Mouse (Mus musculus) stomach, postnatal 0 days (tissue): ENCODE results near the gene Tmem189. TPM values are rescaled to one million over a fixed set of nuclear protein-coding genes. Genes with fewer than 3 reads are reported as not detected.
A peak's percentile ranks its signal among the peaks of the same experiment; 100 is the strongest.

ENCODE experiments used
- ATAC-seq: fragments of 200-750 bp; cut with Nextera tagmentation; 2 replicates; pipeline ENCODE4 v1.8.0; 2017; ENCODE audit not compliant: low FRiP score, low TSS enrichment
- DNase-seq: peaks from one replicate; pipeline ENCODE4 v3.0.0-alpha.2; 2016; ENCODE audit warnings: low spot score
- H3K27ac ChIP-seq: fragments of 300-500 bp; sonication (generic); replicated peaks from 2 replicates; pipeline ENCODE4 v1.5.1; 2014; ENCODE audit warnings: mild to moderate bottlenecking, control low read depth
- H3K27me3 ChIP-seq: fragments of 300-500 bp; sonication (generic); 2 replicates; pipeline ENCODE4 v1.6.1; 2014; ENCODE audit warnings: low read length; ENCODE audit not compliant: control insufficient read depth, insufficient read depth
- H3K36me3 ChIP-seq: fragments of 300-500 bp; sonication (generic); 2 replicates; pipeline ENCODE4 v1.6.1; 2014; ENCODE audit warnings: low read length, mixed read lengths; ENCODE audit not compliant: control insufficient read depth, insufficient read depth
- H3K4me1 ChIP-seq: fragments of 300-500 bp; sonication (generic); replicated peaks from 2 replicates; pipeline ENCODE4 v1.6.1; 2014; ENCODE audit warnings: antibody characterized with exemption; ENCODE audit not compliant: control insufficient read depth, insufficient read depth
- H3K4me2 ChIP-seq: fragments of 300-500 bp; sonication (generic); replicated peaks from 2 replicates; pipeline ENCODE4 v1.6.1; 2014; ENCODE audit warnings: low read depth, mild to moderate bottlenecking, control low read depth, moderate library complexity
- H3K4me3 ChIP-seq: fragments of 300-500 bp; sonication (generic); 2 replicates; pipeline ENCODE4 v1.5.1; 2014; ENCODE audit warnings: low read depth, low read length, control low read depth
- H3K9ac ChIP-seq: fragments of 300-500 bp; sonication (generic); 2 replicates; pipeline ENCODE4 v1.6.1; 2014; ENCODE audit warnings: mild to moderate bottlenecking, low read length, control low read depth, mixed read lengths
- H3K9me3 ChIP-seq: fragments of 300-500 bp; sonication (generic); 2 replicates; pipeline ENCODE4 v1.6.1; 2016; ENCODE audit warnings: low read length; ENCODE audit not compliant: control insufficient read depth
- CTCF ChIP-seq: IDR thresholded peaks from 2 replicates; pipeline ENCODE4 v1.5.1; 2016; ENCODE audit warnings: antibody characterized with exemption, low read depth, mild to moderate bottlenecking, moderate library complexity
- EP300 ChIP-seq: optimal IDR thresholded peaks from 2 replicates; pipeline ENCODE3; 2016; ENCODE audit warnings: antibody characterized with exemption
- WGBS: fragments of 180-500 bp; shearing (Covaris S2); extraction: QIAGEN DNeasy Blood & Tissue Kit; methylation state at CpG from one replicate; pipeline ENCODE4 v1.1.7; 2014; 5-methylcytosine and 5-hydroxymethylcytosine counted together
- polyA plus RNA-seq: library from polyadenylated mRNA; unstranded; fragments of >200 nt; fragmentation: Nextera tagmentation; extraction: Ambion mirVana; gene quantifications from 2 replicates; pipeline ENCODE4 v1.2.1, GENCODE M21; 2015

The Tmem189 gene
- polyA plus RNA-seq, 1 experiment from 2014 or later = 74.6 TPM

DNA sequence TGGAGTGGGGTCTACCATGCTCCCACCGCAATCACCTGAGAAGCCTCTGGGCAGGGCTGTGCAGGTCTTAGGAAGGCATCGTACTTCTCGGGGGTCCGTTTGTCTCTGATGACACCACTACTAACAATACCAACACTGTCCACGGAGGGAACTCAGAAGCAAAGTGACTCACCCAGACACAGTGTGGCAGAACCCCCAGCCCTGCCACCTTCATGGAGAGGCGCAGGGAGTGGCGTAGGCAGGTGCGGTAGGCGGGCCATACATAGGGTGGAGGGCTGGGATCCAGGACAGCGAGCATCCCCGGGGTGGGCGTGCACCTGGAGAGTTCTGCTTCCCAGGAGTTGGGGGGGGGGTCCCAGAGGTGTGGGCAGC lies 1.5 kb downstream of the Tmem189 start:
- Histone ChIP-seq H3K27me3 (no peaks in the 10 kb centered on the region), H3K4me2 (peak overlapping the region; percentile 80), H3K27ac (no peak overlapping the region), H3K9ac (peak overlapping the region; percentile 94; the same call in 1 of the 2 replicates), H3K4me3 (peak overlapping the region; percentile 76), H3K36me3 (no peaks in the 10 kb centered on the region), H3K9me3 (no peaks in the 10 kb centered on the region), H3K4me1 (no peaks in the 10 kb centered on the region)
- TF ChIP-seq CTCF (no peak), EP300 (no peak)
- DNase-seq = no peak
- WGBS = 29% methylated on average over 12 of the region's 12 CpGs
- ATAC-seq = peak; percentile 8; the same call in 1 of the 2 replicates

DNA sequence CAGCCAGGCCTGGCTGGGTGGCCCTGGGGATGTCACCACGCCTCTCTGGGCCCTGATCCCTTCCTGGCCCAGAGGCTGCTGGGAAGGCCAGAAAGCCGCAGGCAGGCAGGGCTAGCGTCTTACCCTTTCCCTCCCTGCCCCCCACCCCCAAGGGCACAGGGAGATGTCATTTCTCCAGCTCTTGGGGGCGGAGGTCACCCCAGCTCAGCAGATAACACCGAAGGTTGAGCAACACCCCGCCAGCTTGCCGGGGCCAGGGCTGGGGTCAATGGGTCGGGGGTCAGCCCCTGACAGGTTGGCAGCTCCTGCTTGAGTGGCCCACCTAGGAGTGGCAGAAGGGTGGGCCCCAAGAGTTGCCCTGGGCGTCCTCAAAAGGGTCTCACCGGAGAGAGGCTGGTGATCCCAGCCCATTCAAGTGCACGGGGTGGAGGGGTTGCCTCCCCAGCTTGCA lies 1.9 kb downstream of the Tmem189 start:
- Histone ChIP-seq H3K27ac (no peak overlapping the region), H3K4me2 (no peak overlapping the region), H3K4me3 (no peak overlapping the region), H3K4me1 (no peaks in the 10 kb centered on the region), H3K36me3 (no peaks in the 10 kb centered on the region), H3K9me3 (no peaks in the 10 kb centered on the region), H3K27me3 (no peaks in the 10 kb centered on the region), H3K9ac (no peak overlapping the region)
- DNase-seq (no peak), ATAC-seq (no peak)
- WGBS = 61% methylated on average over 11 of the region's 11 CpGs
- no peak for TF ChIP-seq EP300
- TF ChIP-seq CTCF = no peak

- Histone ChIP-seq H3K4me3 (no peak overlapping the region), H3K4me1 (no peaks in the 10 kb centered on the region), H3K27me3 (no peaks in the 10 kb centered on the region), H3K9me3 (no peaks in the 10 kb centered on the region), H3K36me3 (no peaks in the 10 kb centered on the region), H3K27ac (no peak overlapping the region), H3K4me2 (no peak overlapping the region), H3K9ac (no peak overlapping the region)
- WGBS = 82% methylated on average over 3 of the region's 4 CpGs
- DNase-seq (no peak), ATAC-seq (no peak)
- TF ChIP-seq CTCF (no peak), EP300 (no peak)
These were observed 2.4 kb downstream of the Tmem189 start for GRCm38 (mm10) chr2:167687250-167687586.

GRCm38 (mm10) chr2:167686382-167687249 lies 3.0 kb downstream of the Tmem189 start:
- no peak for TF ChIP-seq EP300
- TF ChIP-seq CTCF = no peak
- Histone ChIP-seq H3K27ac (no peak overlapping the region; the same call in 1 of the 2 replicates), H3K4me2 (no peak overlapping the region), H3K4me1 (no peaks in the 10 kb centered on the region), H3K9ac (no peak overlapping the region), H3K4me3 (no peak overlapping the region), H3K36me3 (no peaks in the 10 kb centered on the region), H3K9me3 (no peaks in the 10 kb centered on the region), H3K27me3 (no peaks in the 10 kb centered on the region)
- no peak for ATAC-seq
- DNase-seq = no peak
- 76% methylated on average over 16 of the region's 16 CpGs for WGBS

- TF ChIP-seq EP300 (no peak), CTCF (no peak)
- ATAC-seq = no peak
- H3K27ac ChIP-seq = peak overlapping the region; percentile 40; the same call in 1 of the 2 replicates
- H3K4me1 ChIP-seq = no peaks in the 10 kb centered on the region
- no peak for DNase-seq
- H3K27me3 ChIP-seq = no peaks in the 10 kb centered on the region
- H3K9me3 ChIP-seq = no peaks in the 10 kb centered on the region
- no peak overlapping the region for H3K9ac ChIP-seq
- H3K36me3 ChIP-seq = no peaks in the 10 kb centered on the region
- H3K4me3 ChIP-seq = no peak overlapping the region
- no peak overlapping the region for H3K4me2 ChIP-seq
- WGBS = 76% methylated on average over 3 of the region's 3 CpGs
These were observed 3.8 kb downstream of the Tmem189 start for GRCm38 (mm10) chr2:167685865-167686264.

GRCm38 (mm10) chr2:167685137-167685536 lies 4.5 kb downstream of the Tmem189 start:
- Histone ChIP-seq H3K27me3 (no peaks in the 10 kb centered on the region), H3K9me3 (no peaks in the 10 kb centered on the region), H3K4me3 (no peak overlapping the region), H3K9ac (no peak overlapping the region), H3K4me2 (no peak overlapping the region), H3K27ac (no peak overlapping the region), H3K36me3 (no peaks in the 10 kb centered on the region), H3K4me1 (no peaks in the 10 kb centered on the region)
- peak; percentile 100 for TF ChIP-seq CTCF
- no peak for TF ChIP-seq EP300
- peak; percentile 96 for DNase-seq
- no peak for ATAC-seq
- WGBS = 5% methylated on average over 8 of the region's 8 CpGs
